Mouse (Mus musculus) adrenal gland, postnatal 25 days (tissue): ENCODE results near the gene Slf1. TPM values are rescaled to one million over a fixed set of nuclear protein-coding genes. Genes with fewer than 3 reads are reported as not detected.

Source experiments
- total RNA-seq: library from RNA; stranded (reverse); gene quantifications from 2 replicates; pipeline ENCODE4 v1.2.3, GENCODE M21; 2021

Slf1 gene
- total RNA-seq, 1 experiment from 2014 or later = 15.8 TPM

Other genes starting within 250 kb of the Slf1 start
- 11.2 TPM in 2 replicates for gene 2210408I21Rik, start 67 bp upstream of the Slf1 start, total RNA-seq